Mouse (Mus musculus) embryonic fibroblast, embryonic 13.5 days (primary cell): ENCODE measurements at regions not wholly inside any gene's neighbourhood (a gene's known extent, or its start where the extent isn't known, plus 50 kb on each side); places are given as distances from the start of the nearest gene placed in this dataset.

Experiments used
- H3K27ac ChIP-seq: 2 replicates; pipeline ENCODE4 v1.5.1; 2012; ENCODE audit warnings: low read length, control low read depth, inconsistent platforms; ENCODE audit not compliant: insufficient read depth
- H3K4me1 ChIP-seq: 2 replicates; pipeline ENCODE4 v1.6.1; 2011; ENCODE audit warnings: low read length; ENCODE audit not compliant: control insufficient read depth, insufficient read depth
- H3K4me3 ChIP-seq: 2 replicates; pipeline ENCODE4 v1.5.1; 2011; ENCODE audit warnings: mild to moderate bottlenecking, control low read depth, low read length; ENCODE audit not compliant: insufficient read depth
- CTCF ChIP-seq: IDR thresholded peaks from 2 replicates; pipeline ENCODE4 v1.5.1; 2011; ENCODE audit warnings: mild to moderate bottlenecking, control low read depth, low read length, moderate library complexity, borderline replicate concordance; ENCODE audit not compliant: insufficient read depth
- POLR2A ChIP-seq: IDR thresholded peaks from 2 replicates; pipeline ENCODE4 v1.6.1; 2011; ENCODE audit warnings: low read depth, mild to moderate bottlenecking, control low read depth, low read length, moderate library complexity

DNA sequence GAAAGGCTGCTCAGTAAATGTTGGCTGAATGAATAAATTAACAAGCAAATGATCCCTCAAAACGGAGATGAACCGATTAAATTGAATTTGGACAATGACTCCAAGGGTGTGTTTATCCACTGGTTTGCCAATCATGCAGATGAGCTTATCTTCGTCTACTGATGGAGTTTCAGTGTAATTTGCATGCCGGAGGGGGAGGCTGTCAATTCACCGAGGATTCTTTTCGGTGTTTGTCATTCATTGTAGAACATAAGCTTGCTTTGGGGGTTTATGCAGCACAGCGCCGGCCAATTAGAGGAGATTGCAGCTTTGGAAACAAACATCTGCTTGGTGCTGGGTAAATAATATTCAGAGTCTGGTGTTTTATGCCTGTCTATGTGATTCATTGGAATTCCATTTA lies 132.7 kb downstream of the Otoa start:
- Histone ChIP-seq H3K4me1 (no peaks in the 10 kb centered on the region), H3K4me3 (no peak overlapping the region), H3K27ac (no peak overlapping the region)
- no peak for TF ChIP-seq POLR2A
- TF ChIP-seq CTCF: no peak

DNA sequence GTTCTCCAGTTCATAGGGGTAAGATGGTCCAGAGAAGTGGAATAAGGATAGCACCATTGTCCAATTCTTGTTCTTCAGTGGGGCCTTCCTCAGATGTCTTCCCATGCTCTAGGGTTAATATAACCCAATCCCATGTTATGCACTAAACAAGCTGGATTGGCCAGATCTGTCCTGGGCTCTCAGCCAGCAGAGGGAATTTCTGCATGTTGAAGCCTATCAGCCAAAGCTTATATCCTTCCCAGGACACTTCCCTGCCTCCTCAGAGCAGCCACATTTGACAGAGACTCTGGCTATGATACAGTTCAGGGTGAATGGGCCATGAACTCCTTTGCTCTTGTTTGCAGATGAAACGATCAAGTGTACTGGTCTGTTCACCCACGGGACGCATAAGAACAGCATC lies 133.6 kb downstream of the Otoa start:
- Histone ChIP-seq H3K4me3 (no peak overlapping the region), H3K27ac (no peak overlapping the region), H3K4me1 (no peaks in the 10 kb centered on the region)
- TF ChIP-seq POLR2A (no peak), CTCF (no peak)

DNA sequence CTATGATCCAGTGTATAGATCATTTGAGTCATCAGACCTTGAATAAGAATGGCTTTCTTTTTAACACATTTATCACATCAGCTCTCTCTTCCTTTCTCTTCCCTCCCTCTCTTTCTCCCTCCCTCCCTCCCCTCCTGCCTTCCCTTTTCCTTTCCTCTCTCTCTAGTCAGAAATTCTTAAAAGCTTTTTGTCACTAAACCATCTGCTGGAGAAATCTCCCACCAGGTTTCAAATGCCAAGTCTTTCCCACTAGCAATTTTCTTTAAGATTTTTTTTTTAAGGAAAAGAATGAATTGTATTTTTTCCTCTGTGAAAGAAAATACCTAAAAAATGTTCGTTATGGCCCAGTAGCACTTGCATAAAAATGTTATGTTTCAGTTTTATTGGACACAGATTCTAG lies 134.3 kb downstream of the Otoa start:
- H3K27ac ChIP-seq: no peak overlapping the region
- no peak overlapping the region for H3K4me3 ChIP-seq
- H3K4me1 ChIP-seq: no peaks in the 10 kb centered on the region
- TF ChIP-seq POLR2A: no peak

DNA sequence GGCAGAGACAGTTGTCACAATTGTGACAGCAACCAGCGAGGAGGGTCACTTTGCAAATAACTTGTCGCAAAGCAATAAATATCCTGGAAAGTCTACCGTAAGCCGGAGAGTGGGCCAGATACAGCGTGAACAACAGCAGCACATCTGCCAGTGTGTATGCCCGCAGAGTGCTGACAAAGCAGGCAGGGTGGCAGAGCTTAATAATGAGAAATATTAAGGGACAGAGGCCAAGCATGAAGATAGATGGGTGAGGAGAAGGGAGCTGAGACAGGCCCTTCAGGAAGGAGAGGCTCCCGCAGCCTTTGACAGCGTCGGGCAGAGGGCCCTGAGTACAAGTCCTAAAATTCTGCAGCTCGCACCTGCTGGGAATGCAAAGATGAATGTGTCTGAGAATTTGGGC lies 136.6 kb downstream of the Otoa start:
- Histone ChIP-seq H3K4me3 (no peak overlapping the region), H3K4me1 (no peaks in the 10 kb centered on the region), H3K27ac (no peak overlapping the region)
- no peak for TF ChIP-seq CTCF
- TF ChIP-seq POLR2A: no peak

DNA sequence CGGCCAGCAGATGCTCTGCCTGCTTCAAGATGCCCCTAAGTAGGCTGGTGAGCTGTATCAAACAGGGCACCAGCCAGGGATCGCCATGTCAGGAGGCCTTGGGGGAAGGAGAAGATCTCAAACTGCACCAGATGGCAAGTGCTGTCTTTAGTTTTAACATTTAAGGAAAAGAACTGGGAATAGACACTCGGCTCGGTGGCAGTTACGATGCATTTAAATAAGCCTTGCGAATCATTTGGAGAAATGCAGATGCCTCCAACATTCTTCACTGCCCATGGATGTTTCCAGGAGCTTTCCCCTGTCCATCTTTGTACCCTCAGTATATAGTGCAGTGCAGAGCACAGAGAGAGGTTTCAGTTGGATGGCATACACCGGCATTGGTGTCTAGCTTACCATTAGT lies 139.7 kb downstream of the Otoa start:
- TF ChIP-seq CTCF (no peak), POLR2A (no peak)

DNA sequence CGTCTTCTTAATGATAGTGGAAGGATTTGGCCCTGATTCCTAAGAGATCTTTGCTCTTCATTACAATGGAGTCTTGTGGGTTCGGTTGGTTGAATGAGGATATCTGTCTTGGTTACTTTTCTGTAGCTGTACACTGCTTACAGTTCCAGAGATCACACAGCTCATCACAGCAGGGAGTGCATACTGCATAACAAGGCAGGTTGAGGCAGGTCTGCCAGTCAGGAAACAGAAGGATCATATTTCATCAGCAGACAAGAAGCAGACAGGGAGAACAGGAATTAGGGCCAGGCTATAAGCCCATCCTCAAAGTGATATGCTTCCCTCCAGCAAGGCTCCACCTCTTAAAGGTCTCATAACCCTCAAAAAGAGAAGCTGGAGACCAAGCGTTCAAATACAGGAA lies 150.4 kb downstream of the Otoa start:
- Histone ChIP-seq H3K4me3 (no peak overlapping the region), H3K27ac (no peak overlapping the region), H3K4me1 (no peaks in the 10 kb centered on the region)
- no peak for TF ChIP-seq POLR2A
- no peak for TF ChIP-seq CTCF

More for the DNA sequence above, 139.7 kb downstream of the Otoa start:
- H3K27ac ChIP-seq: no peak overlapping the region
- no peak overlapping the region for H3K4me3 ChIP-seq
- H3K4me1 ChIP-seq: no peaks in the 10 kb centered on the region

DNA sequence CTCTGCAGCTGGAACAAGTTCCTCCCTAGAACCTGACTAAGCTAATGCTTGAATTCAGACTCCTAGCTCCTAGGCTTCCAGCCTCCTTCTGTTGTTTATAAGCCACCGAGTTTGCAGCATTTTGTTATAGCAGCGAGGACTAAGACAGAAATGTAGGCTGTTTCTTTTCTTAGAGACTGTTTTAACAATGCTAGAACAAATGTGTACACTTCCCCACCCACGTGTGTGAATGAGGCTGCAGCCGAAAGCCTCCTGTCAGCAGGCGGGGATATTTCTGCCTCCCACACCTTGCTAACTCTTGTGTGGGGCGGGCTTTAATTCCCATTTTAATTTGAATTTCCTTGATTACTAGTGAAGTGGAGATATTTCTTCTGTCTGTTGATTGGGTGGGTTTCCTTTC lies 153.4 kb downstream of the Otoa start:
- H3K27ac ChIP-seq: no peak overlapping the region
- H3K4me3 ChIP-seq: no peak overlapping the region
- no peaks in the 10 kb centered on the region for H3K4me1 ChIP-seq
- TF ChIP-seq POLR2A (no peak), CTCF (no peak)

DNA sequence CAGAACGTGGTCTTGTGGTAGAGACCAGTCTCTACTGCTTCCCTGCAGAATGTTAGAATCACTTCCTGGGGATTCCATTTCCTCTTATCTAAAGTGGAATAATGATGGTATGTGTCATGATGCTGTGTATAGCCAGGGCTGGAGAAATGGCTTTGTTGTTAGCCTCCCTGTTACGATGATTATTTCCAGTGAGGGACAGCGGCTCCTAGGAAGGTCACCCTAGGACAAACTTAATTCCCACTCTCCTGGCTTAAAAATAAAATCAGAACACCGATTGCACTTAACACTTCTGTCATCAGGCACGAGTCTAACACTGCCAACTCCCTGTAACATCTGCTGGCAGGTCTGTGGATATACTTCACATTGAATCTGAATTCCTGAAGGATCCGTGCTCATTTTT lies 151.9 kb upstream of the Hs3st2 start:
- no peak for TF ChIP-seq CTCF
- TF ChIP-seq POLR2A: no peak
- Histone ChIP-seq H3K4me3 (no peak overlapping the region), H3K4me1 (no peaks in the 10 kb centered on the region)

DNA sequence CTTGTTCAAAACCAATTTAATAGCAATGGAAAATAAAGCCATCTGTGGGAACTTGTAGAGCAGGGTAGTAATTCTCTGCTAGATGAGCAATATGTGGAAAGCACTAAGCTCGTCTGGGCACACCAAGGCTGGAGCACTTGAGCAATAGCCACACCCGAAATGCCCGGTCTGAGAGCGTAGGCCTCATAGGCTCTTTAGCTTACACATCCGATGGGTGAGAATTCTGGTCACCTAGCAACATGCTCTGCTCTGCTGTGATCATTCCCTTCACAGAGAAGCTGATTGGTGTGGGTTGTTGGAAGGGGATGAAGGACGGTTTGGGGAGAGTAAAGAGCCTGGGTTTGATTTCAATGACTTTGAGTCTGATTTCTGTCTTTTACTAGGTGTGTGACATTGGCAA lies 143.8 kb upstream of the Hs3st2 start:
- no peak overlapping the region for H3K4me3 ChIP-seq
- TF ChIP-seq POLR2A (no peak), CTCF (no peak)
- H3K4me1 ChIP-seq: no peaks in the 10 kb centered on the region
- no peak overlapping the region for H3K27ac ChIP-seq

More for the DNA sequence above, 151.9 kb upstream of the Hs3st2 start:
- no peak overlapping the region for H3K27ac ChIP-seq

DNA sequence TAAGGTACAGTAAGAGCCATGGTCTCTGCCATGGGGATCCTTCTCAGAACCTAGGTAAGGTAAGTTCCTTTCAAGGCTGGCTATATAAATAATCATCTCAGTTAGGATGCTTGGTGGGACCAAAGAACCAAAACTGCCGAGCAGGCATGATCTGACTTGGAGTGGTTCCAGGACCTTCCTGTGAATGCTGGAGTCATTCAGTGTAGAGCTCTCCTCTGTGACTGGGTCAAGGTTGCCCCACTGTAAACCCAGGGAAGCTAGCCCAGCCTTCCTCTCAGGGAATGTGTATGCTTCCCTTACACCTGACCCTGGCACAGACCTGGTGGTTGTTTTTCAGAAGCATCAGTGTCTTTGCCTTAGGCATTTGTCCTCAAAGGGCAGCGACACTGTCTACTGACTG lies 134.2 kb upstream of the Hs3st2 start:
- Histone ChIP-seq H3K27ac (no peak overlapping the region), H3K4me1 (no peaks in the 10 kb centered on the region), H3K4me3 (no peak overlapping the region)
- TF ChIP-seq CTCF: no peak
- no peak for TF ChIP-seq POLR2A

DNA sequence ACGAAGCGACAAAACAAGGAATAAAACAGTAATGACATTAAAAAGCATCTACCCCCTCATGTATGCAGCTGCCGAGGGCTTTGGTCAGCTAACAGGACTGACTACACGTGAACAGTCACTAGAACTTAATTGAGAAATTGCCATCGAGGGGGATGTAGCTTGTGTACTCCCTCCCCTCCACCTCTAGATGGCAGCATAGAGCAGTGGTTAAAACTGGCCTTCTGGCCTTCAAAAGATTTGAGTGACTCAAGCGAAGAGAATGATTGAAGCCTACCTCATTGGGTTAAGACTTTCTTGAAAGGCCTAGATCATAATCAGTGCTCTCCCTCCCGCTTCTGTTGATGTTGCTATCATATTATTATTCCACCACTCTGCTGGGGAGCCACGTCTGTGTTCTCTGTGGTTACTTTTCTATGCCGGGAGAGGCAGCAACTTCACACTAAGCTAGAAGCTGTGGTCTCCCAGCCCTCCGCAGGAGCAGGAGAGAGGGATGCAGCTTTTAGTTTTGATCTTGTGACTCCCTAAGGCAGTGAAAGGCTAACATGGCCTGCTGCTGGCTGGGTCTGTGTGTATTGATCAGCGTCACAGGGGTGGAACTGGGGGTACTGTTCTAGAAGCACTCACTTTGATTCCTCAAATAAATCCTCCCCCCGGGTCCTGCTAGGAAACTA lies 132.7 kb upstream of the Hs3st2 start:
- H3K4me1 ChIP-seq: no peaks in the 10 kb centered on the region
- no peak overlapping the region for H3K27ac ChIP-seq
- TF ChIP-seq POLR2A: no peak
- TF ChIP-seq CTCF: peak; percentile 34; the same call in 1 of the 2 replicates
- no peak overlapping the region for H3K4me3 ChIP-seq
